Mouse (Mus musculus): Measurements from ENCODE around the gene Cage1. TPM values are rescaled to one million over a fixed set of nuclear protein-coding genes. Genes with fewer than 3 reads are reported as not detected.
A peak's percentile ranks its signal among the peaks of the same experiment; 100 is the strongest.

Gene Cage1
- polyA plus RNA-seq, 2 experiments, result 0.15 to 0.25 TPM

DNA sequence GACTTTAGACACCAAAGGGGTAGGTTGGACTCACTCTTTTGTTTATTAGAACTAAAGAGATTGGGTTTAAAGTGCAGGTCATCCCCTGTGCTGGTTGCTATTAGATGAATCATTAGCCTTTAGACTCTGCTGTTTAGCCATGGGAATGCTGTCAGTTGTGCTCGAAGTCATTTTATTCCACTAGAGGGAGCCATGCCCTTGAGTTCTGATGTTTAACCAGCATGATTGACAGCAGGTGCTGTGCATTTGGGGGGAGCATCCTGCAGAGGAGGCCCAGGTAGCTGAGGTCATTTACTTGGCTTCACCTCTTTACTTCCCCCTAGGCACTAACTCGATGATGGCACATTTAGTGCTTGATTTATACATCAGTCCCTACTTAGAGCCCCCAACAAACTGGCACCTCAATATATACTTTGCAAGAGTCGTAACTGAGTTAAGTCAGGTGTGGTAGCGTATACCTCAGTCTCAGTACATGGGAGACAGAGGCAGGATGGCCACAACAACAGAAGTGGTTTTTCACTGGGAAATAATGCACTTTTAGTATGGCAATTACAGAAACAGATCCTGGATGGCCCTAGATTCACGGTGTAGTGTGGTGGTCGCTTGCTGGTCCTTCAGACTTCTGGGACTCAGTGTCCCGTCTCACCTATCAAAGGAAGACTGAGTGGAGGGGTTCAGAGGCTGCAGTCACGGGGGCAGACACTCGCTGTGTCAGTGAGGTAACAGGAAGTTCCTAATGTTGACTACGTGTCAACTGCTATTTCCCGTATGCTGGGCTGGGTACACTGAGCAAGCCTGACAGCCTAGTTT lies 28.2 kb upstream of the Cage1 start:
- TF ChIP-seq CTCF (IDR thresholded peaks at IDR 0.05; ENCODE audit: low read depth) (peak; percentile 78), EP300 (IDR thresholded peaks at IDR 0.05; ENCODE audit: low read depth) (no peak)
- H3K9me3 ChIP-seq (ENCODE audit: control insufficient read depth, low read length), result no peaks in the 10 kb centered on the region
- H3K27ac ChIP-seq, result no peak overlapping the region
- no peak overlapping the region for H3K4me2 ChIP-seq (ENCODE audit: low read depth)
- H3K27me3 ChIP-seq (ENCODE audit: control insufficient read depth, insufficient read depth, low read length), result no peaks in the 10 kb centered on the region
- no peak overlapping the region for H3K4me3 ChIP-seq (ENCODE audit: insufficient read depth in 1 of 2, low read depth in 2 of 2, low read length in 2 of 2)
- DNase-seq (ENCODE audit: low read depth in 3 of 3, low spot score in 3 of 3), result peak; percentile 38 to 44 (median 41)
- H3K36me3 ChIP-seq (replicated peaks; ENCODE audit: control insufficient read depth, insufficient read depth, low read depth), result peaks cover 17% of the 10 kb centered on the region
- no peak overlapping the region for H3K9ac ChIP-seq (replicated peaks)
- 52% methylated on average over 11 of the region's 11 CpGs for WGBS (ENCODE audit: insufficient replicate concordance)
- 0 out of 4 replicates have a peak, but pooled peaks cover 0 to 2% of the 10 kb centered on the region in 2 experiments for H3K4me1 ChIP-seq (replicated peaks; ENCODE audit: control insufficient read depth in 2 of 2, insufficient read depth in 2 of 2, low read length in 1 of 2)
- no peak; the same call in 1 of the 2 replicates for ATAC-seq (ENCODE audit: insufficient read depth)

GRCm38 (mm10) chr13:38062678-38063077 lies 25.8 kb upstream of the Cage1 start:
- TF ChIP-seq CTCF (IDR thresholded peaks at IDR 0.05; ENCODE audit: low read depth) (no peak), EP300 (IDR thresholded peaks at IDR 0.05; ENCODE audit: low read depth) (no peak)
- DNase-seq (ENCODE audit: low read depth in 3 of 3, low spot score in 3 of 3), result no peak
- H3K4me2 ChIP-seq (ENCODE audit: low read depth), result no peak overlapping the region
- ATAC-seq (ENCODE audit: insufficient read depth), result no peak
- no peak overlapping the region for H3K9ac ChIP-seq (replicated peaks)
- peaks cover 36% of the 10 kb centered on the region for H3K36me3 ChIP-seq (replicated peaks; ENCODE audit: control insufficient read depth, insufficient read depth, low read depth)
- no peaks in the 10 kb centered on the region for H3K27me3 ChIP-seq (ENCODE audit: control insufficient read depth, insufficient read depth, low read length)
- H3K4me1 ChIP-seq (replicated peaks; ENCODE audit: control insufficient read depth in 2 of 2, insufficient read depth in 2 of 2, low read length in 1 of 2), result 0 out of 4 replicates have a peak, but pooled peaks cover 0 to 2% of the 10 kb centered on the region in 2 experiments
- no peak overlapping the region for H3K27ac ChIP-seq
- no peak overlapping the region for H3K4me3 ChIP-seq (ENCODE audit: insufficient read depth in 1 of 2, low read depth in 2 of 2, low read length in 2 of 2)
- no peaks in the 10 kb centered on the region for H3K9me3 ChIP-seq (ENCODE audit: control insufficient read depth, low read length)
- WGBS (ENCODE audit: insufficient replicate concordance), result 79% methylated on average over 11 of the region's 11 CpGs

- Histone ChIP-seq H3K9ac (replicated peaks) (no peak overlapping the region), H3K4me1 (replicated peaks; ENCODE audit: control insufficient read depth in 2 of 2, insufficient read depth in 2 of 2, low read length in 1 of 2) (no peaks in the 10 kb centered on the region)
- 36% methylated on average over 3 of the region's 3 CpGs for whole genome bisulfite sequencing (ENCODE audit: insufficient replicate concordance)
Measured at GRCm38 (mm10) chr13:38049888-38050287, 13.0 kb upstream of the Cage1 start.

GRCm38 (mm10) chr13:38037811-38038210 lies 942 bp upstream of the Cage1 start:
- ATAC-seq (ENCODE audit: insufficient read depth), result no peak
- DNase-seq (ENCODE audit: low read depth in 3 of 3, low spot score in 3 of 3), result peak in 1 of 3 experiments; percentile 17

More at GRCm38 (mm10) chr13:38049888-38050287, 13.0 kb upstream of the Cage1 start:
- Histone ChIP-seq H3K4me3 (ENCODE audit: insufficient read depth in 1 of 2, low read depth in 2 of 2, low read length in 2 of 2) (no peak overlapping the region), H3K9me3 (ENCODE audit: control insufficient read depth, low read length) (no peaks in the 10 kb centered on the region), H3K36me3 (replicated peaks; ENCODE audit: control insufficient read depth, insufficient read depth, low read depth) (peaks cover 81% of the 10 kb centered on the region), H3K4me2 (ENCODE audit: low read depth) (no peak overlapping the region), H3K27ac (no peak overlapping the region), H3K27me3 (ENCODE audit: control insufficient read depth, insufficient read depth, low read length) (no peaks in the 10 kb centered on the region)
- no peak for TF ChIP-seq EP300 (IDR thresholded peaks at IDR 0.05; ENCODE audit: low read depth)
- TF ChIP-seq CTCF (IDR thresholded peaks at IDR 0.05; ENCODE audit: low read depth), result no peak
- ATAC-seq (ENCODE audit: insufficient read depth), result no peak
- DNase-seq (ENCODE audit: low read depth in 3 of 3, low spot score in 3 of 3), result no peak

DNA sequence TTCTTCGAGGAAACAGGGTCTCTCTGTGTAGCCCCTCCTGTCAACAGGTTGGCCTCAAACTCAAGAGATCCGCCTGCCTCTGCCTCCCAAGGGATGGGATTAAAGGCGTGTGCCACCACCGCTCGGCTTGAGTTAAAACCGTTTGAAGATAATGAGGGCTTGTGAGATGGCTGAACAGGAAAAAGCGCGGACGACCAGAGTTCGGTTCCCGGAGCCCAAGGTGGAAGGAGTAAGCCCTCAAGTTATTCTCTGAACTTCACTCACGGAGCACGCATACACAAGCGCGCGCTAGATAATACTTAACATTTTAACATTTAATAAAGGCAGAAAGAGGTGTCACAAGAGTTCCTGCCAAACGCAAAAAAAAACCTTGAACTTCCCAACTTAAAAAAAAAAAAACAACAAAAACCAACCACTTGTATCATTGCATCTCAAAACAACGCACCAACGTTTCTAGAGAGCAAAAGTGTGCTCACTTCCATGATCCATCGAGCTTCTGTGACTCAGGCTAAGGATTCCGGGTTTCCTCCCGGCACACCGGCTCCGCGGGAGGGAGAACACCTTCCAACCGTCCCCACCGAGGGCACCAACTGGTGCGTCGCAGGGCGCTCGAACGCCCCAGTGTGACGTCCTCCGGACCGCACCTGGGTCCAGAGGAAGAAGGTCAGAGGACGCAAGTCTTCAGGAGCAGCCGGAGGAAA lies 376 bp downstream of the Cage1 start, which contains the start of gene Riok1:
Riok1 (plus strand) TSS at position 653 of the 701 bp plus-strand sequence.
- Histone ChIP-seq H3K36me3 (replicated peaks; ENCODE audit: control insufficient read depth, insufficient read depth, low read depth) (peaks cover 9% of the 10 kb centered on the region), H3K27ac (peak within 1 kb of the TSS; percentile 71), H3K4me2 (ENCODE audit: low read depth) (peak within 1 kb of the TSS; percentile 98), H3K27me3 (ENCODE audit: control insufficient read depth, insufficient read depth, low read length) (no peaks in the 10 kb centered on the region), H3K4me1 (replicated peaks; ENCODE audit: control insufficient read depth in 2 of 2, insufficient read depth in 2 of 2, low read length in 1 of 2) (peaks cover 21 to 22% of the 10 kb centered on the region in 2 experiments), H3K9ac (replicated peaks) (peak within 1 kb of the TSS; percentile 97), H3K4me3 (ENCODE audit: insufficient read depth in 1 of 2, low read depth in 2 of 2, low read length in 2 of 2) (peak within 1 kb of the TSS; percentile 71 to 84), H3K9me3 (ENCODE audit: control insufficient read depth, low read length) (no peaks in the 10 kb centered on the region)
- peak in 1 of 3 experiments; percentile 17 for DNase-seq (ENCODE audit: low read depth in 3 of 3, low spot score in 3 of 3)
- TF ChIP-seq CTCF (IDR thresholded peaks at IDR 0.05; ENCODE audit: low read depth), result no peak
- no peak for TF ChIP-seq EP300 (IDR thresholded peaks at IDR 0.05; ENCODE audit: low read depth)
- peak; percentile 79 for ATAC-seq (ENCODE audit: insufficient read depth)
- WGBS (ENCODE audit: insufficient replicate concordance), result 3% methylated on average over 37 of the region's 37 CpGs

More at GRCm38 (mm10) chr13:38037811-38038210, 942 bp upstream of the Cage1 start:
- WGBS (ENCODE audit: insufficient replicate concordance), result 12% methylated on average over 12 of the region's 12 CpGs
- Histone ChIP-seq H3K27ac (no peak overlapping the region), H3K4me2 (ENCODE audit: low read depth) (peak overlapping the region; percentile 98), H3K4me3 (ENCODE audit: insufficient read depth in 1 of 2, low read depth in 2 of 2, low read length in 2 of 2) (peak overlapping the region; percentile 71 to 84), H3K9ac (replicated peaks) (peak overlapping the region; percentile 97), H3K9me3 (ENCODE audit: control insufficient read depth, low read length) (no peaks in the 10 kb centered on the region), H3K36me3 (replicated peaks; ENCODE audit: control insufficient read depth, insufficient read depth, low read depth) (peaks cover 19% of the 10 kb centered on the region), H3K4me1 (replicated peaks; ENCODE audit: control insufficient read depth in 2 of 2, insufficient read depth in 2 of 2, low read length in 1 of 2) (peaks cover 21 to 22% of the 10 kb centered on the region in 2 experiments), H3K27me3 (ENCODE audit: control insufficient read depth, insufficient read depth, low read length) (no peaks in the 10 kb centered on the region)
- TF ChIP-seq EP300 (IDR thresholded peaks at IDR 0.05; ENCODE audit: low read depth) (no peak), CTCF (IDR thresholded peaks at IDR 0.05; ENCODE audit: low read depth) (no peak)
